Comparison of ENCODE assay signal across 8 mouse cellular contexts in genomic region chr5:115491076-115491475, GRCm38 (mm10). TPM values are rescaled to one million over a fixed set of nuclear protein-coding genes. Genes with fewer than 3 reads are reported as not detected.
DNase-seq lines count a peak whose midpoint lies in the region; ATAC-seq lines count a peak whose summit lies in the region.

No protein-coding gene starts in this region.

- ATAC-seq in kidney, embryonic 15.5 days (replicated peaks; ENCODE audit: low FRiP score): no peak
- no peak for ATAC-seq in embryonic facial prominence, embryonic 14.5 days (ENCODE audit: low read depth)
- ATAC-seq in midbrain, embryonic 13.5 days: no peak

- no peak overlapping the region for H3K27ac ChIP-seq in kidney, embryonic 15.5 days
- H3K27ac ChIP-seq in embryonic facial prominence, embryonic 14.5 days (replicated peaks; ENCODE audit: low read depth, low read length): peak overlapping the region; percentile 52; the same call in 1 of the 2 replicates
- H3K27ac ChIP-seq in midbrain, embryonic 13.5 days: peak overlapping the region; percentile 2; the same call in 1 of the 2 replicates

- no peak overlapping the region for H3K4me3 ChIP-seq in kidney, embryonic 15.5 days (replicated peaks)
- no peak overlapping the region for H3K4me3 ChIP-seq in embryonic facial prominence, embryonic 14.5 days (ENCODE audit: low read depth, low read length)
- H3K4me3 ChIP-seq in midbrain, embryonic 13.5 days (replicated peaks): no peak overlapping the region

- no peaks in the 10 kb centered on the region for H3K27me3 ChIP-seq in kidney, embryonic 15.5 days
- no peaks in the 10 kb centered on the region for H3K27me3 ChIP-seq in embryonic facial prominence, embryonic 14.5 days (replicated peaks; ENCODE audit: control insufficient read depth, insufficient read depth, low read length)
- H3K27me3 ChIP-seq in midbrain, embryonic 13.5 days: no peaks in the 10 kb centered on the region

- H3K9me3 ChIP-seq in kidney, embryonic 15.5 days (replicated peaks): no peaks in the 10 kb centered on the region
- H3K9me3 ChIP-seq in embryonic facial prominence, embryonic 14.5 days (ENCODE audit: control insufficient read depth, low read length): no peaks in the 10 kb centered on the region
- H3K9me3 ChIP-seq in midbrain, embryonic 13.5 days: no peaks in the 10 kb centered on the region

- peak overlapping the region; percentile 73 for H3K4me2 ChIP-seq in kidney, embryonic 15.5 days
- peak overlapping the region; percentile 72 for H3K4me2 ChIP-seq in embryonic facial prominence, embryonic 14.5 days (ENCODE audit: low read depth, low read length)
- peak overlapping the region; percentile 39 for H3K4me2 ChIP-seq in midbrain, embryonic 13.5 days (replicated peaks)

- WGBS in kidney, embryonic 15.5 days: 33% methylated on average over 5 of the region's 5 CpGs
- WGBS in embryonic facial prominence, embryonic 14.5 days: 32% methylated on average over 5 of the region's 5 CpGs
- WGBS in midbrain, embryonic 13.5 days: 32% methylated on average over 5 of the region's 5 CpGs

- no peak overlapping the region for H3K9ac ChIP-seq in kidney, embryonic 15.5 days
- no peak overlapping the region for H3K9ac ChIP-seq in embryonic facial prominence, embryonic 14.5 days (ENCODE audit: low read depth, low read length)
- H3K9ac ChIP-seq in midbrain, embryonic 13.5 days (replicated peaks): no peak overlapping the region

- DNase-seq in cerebellum, adult 8-10 months: peak; percentile 25
- DNase-seq in cerebellum, postnatal 25 days: no peak
- DNase-seq in kidney, postnatal 14 days: no peak
- DNase-seq in embryonic facial prominence, embryonic 14.5 days (ENCODE audit: low spot score): no peak
- DNase-seq in ovary, postnatal 36 days (ENCODE audit: low spot score): no peak
- no peak for DNase-seq in cerebellum, adult 18-20 months

- peaks cover 35% of the 10 kb centered on the region for H3K4me1 ChIP-seq in kidney, embryonic 15.5 days
- peaks cover 22% of the 10 kb centered on the region for H3K4me1 ChIP-seq in embryonic facial prominence, embryonic 14.5 days (ENCODE audit: control insufficient read depth, insufficient read depth, low read length)
- peaks cover 25% of the 10 kb centered on the region for H3K4me1 ChIP-seq in midbrain, embryonic 13.5 days (replicated peaks)

- H3K36me3 ChIP-seq in kidney, embryonic 15.5 days: no peaks in the 10 kb centered on the region
- no peaks in the 10 kb centered on the region for H3K36me3 ChIP-seq in embryonic facial prominence, embryonic 14.5 days (ENCODE audit: control insufficient read depth, insufficient read depth, low read length)
- H3K36me3 ChIP-seq in midbrain, embryonic 13.5 days: no peaks in the 10 kb centered on the region

RNA-seq across cellular contexts. Expression of gene Sirt4, which starts 6.6 kb away (rescaled TPM):
- polyA plus RNA-seq in kidney, embryonic 15.5 days (2015; fragmentation: Nextera tagmentation; extraction: Ambion mirVana): 24.6 and 25.0 TPM in 2 replicates
- polyA plus RNA-seq in embryonic facial prominence, embryonic 14.5 days (2014; fragmentation: Nextera tagmentation; extraction: Ambion mirVana): 13.9 and 20.3 TPM in 2 replicates
- 26.1 and 28.7 TPM in 2 replicates for polyA plus RNA-seq in midbrain, embryonic 13.5 days (2015; fragmentation: Nextera tagmentation; extraction: Ambion mirVana)

RNA-seq across cellular contexts. Expression of gene Pxn, which starts 15.4 kb away (rescaled TPM):
- 51.7 and 56.1 TPM in 2 replicates for polyA plus RNA-seq in kidney, embryonic 15.5 days (2015; fragmentation: Nextera tagmentation; extraction: Ambion mirVana)
- 28.6 and 28.8 TPM in 2 replicates for polyA plus RNA-seq in embryonic facial prominence, embryonic 14.5 days (2014; fragmentation: Nextera tagmentation; extraction: Ambion mirVana)
- polyA plus RNA-seq in midbrain, embryonic 13.5 days (2015; fragmentation: Nextera tagmentation; extraction: Ambion mirVana): 16.2 and 18.3 TPM in 2 replicates

RNA-seq across cellular contexts. Expression of gene Pla2g1b, which starts 25.0 kb away (rescaled TPM):
- 0.61 and 1.2 TPM in 2 replicates for polyA plus RNA-seq in kidney, embryonic 15.5 days (2015; fragmentation: Nextera tagmentation; extraction: Ambion mirVana)
- not detected in 2 replicates for polyA plus RNA-seq in embryonic facial prominence, embryonic 14.5 days (2014; fragmentation: Nextera tagmentation; extraction: Ambion mirVana)
- polyA plus RNA-seq in midbrain, embryonic 13.5 days (2015; fragmentation: Nextera tagmentation; extraction: Ambion mirVana): not detected in 2 replicates
